Mouse (Mus musculus): ENCODE results near the gene Slc6a19. TPM values are rescaled to one million over a fixed set of nuclear protein-coding genes. Genes with fewer than 3 reads are reported as not detected.

The Slc6a19 gene
- polyA plus RNA-seq, 1 experiment = 0.23 TPM

DNA sequence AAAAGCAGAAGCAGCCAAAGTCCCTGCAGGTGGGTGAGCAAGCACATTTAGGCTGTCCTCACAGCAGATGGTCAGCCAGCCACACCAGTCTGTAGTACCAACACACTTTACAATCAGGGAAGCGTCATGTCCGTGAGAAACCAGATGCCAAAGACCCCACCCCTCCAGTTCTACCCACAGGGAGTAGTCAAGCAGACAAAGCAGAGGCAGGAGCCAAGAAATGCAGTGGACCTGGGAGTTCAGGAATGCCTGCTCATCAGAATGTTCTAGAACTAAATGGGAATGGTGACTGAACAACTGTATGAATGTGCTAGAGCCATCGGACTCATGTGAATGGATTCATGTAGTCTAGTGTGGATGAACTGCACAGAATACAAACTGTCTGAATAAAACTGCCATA, 17.1 kb downstream of the Slc6a19 start:
- H3K27ac ChIP-seq (ENCODE audit: control insufficient read depth, insufficient read depth, low read depth, low read length) = no peak overlapping the region
- no peak for TF ChIP-seq POLR2A (IDR thresholded peaks at IDR 0.05; ENCODE audit: control insufficient read depth, low read depth, low read length)
- TF ChIP-seq CTCF (IDR thresholded peaks at IDR 0.05; ENCODE audit: control insufficient read depth, insufficient read depth, insufficient replicate concordance, low read depth, low read length) = no peak
- no peak overlapping the region for H3K4me3 ChIP-seq (ENCODE audit: control insufficient read depth, low read depth, low read length)
- H3K27me3 ChIP-seq (ENCODE audit: control insufficient read depth, insufficient read depth, low read length) = no peaks in the 10 kb centered on the region
- no peaks in the 10 kb centered on the region for H3K4me1 ChIP-seq (ENCODE audit: control insufficient read depth, insufficient read depth, low read length)
- H3K36me3 ChIP-seq (ENCODE audit: control insufficient read depth, insufficient read depth, low read length) = no peaks in the 10 kb centered on the region

DNA sequence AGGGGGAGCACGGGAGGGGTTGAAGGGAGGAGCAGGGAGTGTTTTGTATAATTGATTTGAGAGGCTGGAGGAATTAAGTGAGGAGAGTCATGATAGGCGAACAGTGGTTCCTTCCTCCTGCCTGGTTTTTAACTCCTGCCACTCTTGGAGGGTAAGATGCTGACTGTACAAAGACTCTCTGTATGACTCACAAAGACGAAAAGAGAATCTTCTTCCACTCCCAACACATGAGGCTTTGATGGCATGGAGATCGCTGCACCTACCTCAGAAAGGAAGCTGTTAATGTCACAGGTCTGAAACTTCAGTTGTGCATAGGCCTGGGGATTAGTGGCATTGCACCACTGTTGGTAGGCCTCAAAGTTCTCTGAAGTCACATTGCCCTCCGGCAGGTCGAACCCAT, 19.2 kb downstream of the Slc6a19 start:
- TF ChIP-seq CTCF (IDR thresholded peaks at IDR 0.05; ENCODE audit: control insufficient read depth, insufficient read depth, insufficient replicate concordance, low read depth, low read length) (no peak), POLR2A (IDR thresholded peaks at IDR 0.05; ENCODE audit: control insufficient read depth, low read depth, low read length) (no peak)
- no peaks in the 10 kb centered on the region for H3K4me1 ChIP-seq (ENCODE audit: control insufficient read depth, insufficient read depth, low read length)
- H3K27ac ChIP-seq (ENCODE audit: control insufficient read depth, insufficient read depth, low read depth, low read length) = no peak overlapping the region
- no peak overlapping the region for H3K4me3 ChIP-seq (ENCODE audit: control insufficient read depth, low read depth, low read length)
- no peaks in the 10 kb centered on the region for H3K36me3 ChIP-seq (ENCODE audit: control insufficient read depth, insufficient read depth, low read length)
- H3K27me3 ChIP-seq (ENCODE audit: control insufficient read depth, insufficient read depth, low read length) = no peaks in the 10 kb centered on the region

DNA sequence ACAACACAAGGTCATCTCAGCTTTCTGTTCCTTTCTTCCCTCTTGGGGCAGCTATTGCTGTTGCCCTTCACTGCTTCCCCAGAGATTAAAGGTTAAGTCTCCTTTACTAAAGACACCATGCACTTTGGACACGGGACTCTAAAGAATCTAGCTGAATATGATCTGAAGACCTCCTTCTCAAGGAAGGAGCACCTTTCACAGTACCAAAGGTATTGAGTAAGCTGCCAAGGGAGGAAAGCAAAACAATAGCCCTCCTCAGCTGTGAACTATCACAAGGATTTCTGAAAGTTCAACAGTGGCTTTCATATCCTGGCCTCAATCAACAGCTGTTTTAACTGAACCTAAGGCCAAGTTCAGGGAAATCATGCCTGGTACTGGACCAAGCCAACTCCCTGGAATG, 20.3 kb downstream of the Slc6a19 start:
- H3K27me3 ChIP-seq (ENCODE audit: control insufficient read depth, insufficient read depth, low read length) = no peaks in the 10 kb centered on the region
- no peak for TF ChIP-seq POLR2A (IDR thresholded peaks at IDR 0.05; ENCODE audit: control insufficient read depth, low read depth, low read length)
- no peak for TF ChIP-seq CTCF (IDR thresholded peaks at IDR 0.05; ENCODE audit: control insufficient read depth, insufficient read depth, insufficient replicate concordance, low read depth, low read length)
- H3K36me3 ChIP-seq (ENCODE audit: control insufficient read depth, insufficient read depth, low read length) = no peaks in the 10 kb centered on the region

DNA sequence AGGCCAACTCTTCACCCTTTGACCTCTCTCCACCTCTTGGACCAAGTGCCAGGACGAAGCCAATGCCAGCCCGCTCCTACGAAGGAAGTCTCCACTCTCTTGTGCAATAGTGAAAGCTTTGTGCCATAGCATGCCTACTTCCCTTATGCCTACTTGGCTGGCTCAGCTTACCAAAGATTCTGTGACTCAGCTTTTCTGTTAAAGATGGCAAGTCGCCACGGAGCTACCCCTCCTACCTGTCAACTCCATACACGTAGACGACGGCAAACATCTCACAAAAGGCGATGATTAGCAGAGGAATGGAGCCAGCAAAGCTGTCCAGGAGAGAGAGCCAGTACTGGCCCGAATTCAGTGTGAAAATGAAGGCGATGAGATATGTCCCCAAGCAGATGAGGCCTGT, 21.0 kb downstream of the Slc6a19 start:
- Histone ChIP-seq H3K4me3 (ENCODE audit: control insufficient read depth, low read depth, low read length) (no peak overlapping the region), H3K27ac (ENCODE audit: control insufficient read depth, insufficient read depth, low read depth, low read length) (no peak overlapping the region), H3K4me1 (ENCODE audit: control insufficient read depth, insufficient read depth, low read length) (no peaks in the 10 kb centered on the region), H3K27me3 (ENCODE audit: control insufficient read depth, insufficient read depth, low read length) (no peaks in the 10 kb centered on the region), H3K36me3 (ENCODE audit: control insufficient read depth, insufficient read depth, low read length) (no peaks in the 10 kb centered on the region)
- no peak for TF ChIP-seq POLR2A (IDR thresholded peaks at IDR 0.05; ENCODE audit: control insufficient read depth, low read depth, low read length)
- no peak for TF ChIP-seq CTCF (IDR thresholded peaks at IDR 0.05; ENCODE audit: control insufficient read depth, insufficient read depth, insufficient replicate concordance, low read depth, low read length)

More for the DNA sequence above, 20.3 kb downstream of the Slc6a19 start:
- Histone ChIP-seq H3K4me1 (ENCODE audit: control insufficient read depth, insufficient read depth, low read length) (no peaks in the 10 kb centered on the region), H3K4me3 (ENCODE audit: control insufficient read depth, low read depth, low read length) (no peak overlapping the region), H3K27ac (ENCODE audit: control insufficient read depth, insufficient read depth, low read depth, low read length) (no peak overlapping the region)

DNA sequence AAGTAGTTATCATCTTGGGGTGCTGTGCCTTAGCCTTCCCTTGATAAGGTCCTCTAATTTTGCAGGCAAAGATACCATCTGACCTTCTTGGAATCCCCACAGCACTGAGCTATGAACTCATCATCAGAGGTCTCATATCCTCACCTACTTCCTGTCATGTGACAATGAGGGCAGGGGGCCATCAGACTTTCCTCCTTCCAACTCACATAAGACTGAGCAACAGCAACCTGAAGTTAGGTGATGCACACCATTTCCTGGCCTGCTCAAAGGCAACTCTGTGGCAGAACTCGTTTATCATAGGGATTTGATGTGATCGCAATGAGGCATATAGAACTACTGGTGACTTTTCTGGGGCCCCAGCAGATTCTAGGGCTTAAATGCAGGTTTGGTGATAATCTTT, 22.4 kb downstream of the Slc6a19 start:
- H3K27ac ChIP-seq (ENCODE audit: control insufficient read depth, insufficient read depth, low read depth, low read length) = no peak overlapping the region
- H3K4me1 ChIP-seq (ENCODE audit: control insufficient read depth, insufficient read depth, low read length) = no peaks in the 10 kb centered on the region
- TF ChIP-seq POLR2A (IDR thresholded peaks at IDR 0.05; ENCODE audit: control insufficient read depth, low read depth, low read length) (no peak), CTCF (IDR thresholded peaks at IDR 0.05; ENCODE audit: control insufficient read depth, insufficient read depth, insufficient replicate concordance, low read depth, low read length) (no peak)
- no peaks in the 10 kb centered on the region for H3K36me3 ChIP-seq (ENCODE audit: control insufficient read depth, insufficient read depth, low read length)
- no peak overlapping the region for H3K4me3 ChIP-seq (ENCODE audit: control insufficient read depth, low read depth, low read length)
- H3K27me3 ChIP-seq (ENCODE audit: control insufficient read depth, insufficient read depth, low read length) = no peaks in the 10 kb centered on the region

DNA sequence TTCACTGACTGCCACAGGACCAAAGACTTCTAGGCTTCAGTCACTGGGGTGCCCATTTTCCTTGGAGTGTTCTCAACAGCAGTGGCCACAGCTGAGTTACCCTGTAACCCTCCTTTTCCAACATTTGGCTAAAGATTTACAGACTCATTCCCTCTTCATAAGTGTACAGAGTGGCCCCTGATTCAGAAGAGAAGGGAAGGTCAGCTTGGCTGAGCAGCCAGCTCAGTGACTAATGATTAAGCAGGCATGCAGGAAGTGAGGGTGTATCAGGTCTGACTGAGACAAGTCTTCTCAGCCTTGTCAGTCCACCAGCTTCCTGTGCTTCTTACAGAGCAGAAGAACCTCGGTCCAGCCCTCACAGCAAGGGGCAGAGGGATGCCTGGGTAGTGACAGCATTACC, 24.3 kb downstream of the Slc6a19 start:
- Histone ChIP-seq H3K27ac (ENCODE audit: control insufficient read depth, insufficient read depth, low read depth, low read length) (no peak overlapping the region), H3K36me3 (ENCODE audit: control insufficient read depth, insufficient read depth, low read length) (no peaks in the 10 kb centered on the region), H3K27me3 (ENCODE audit: control insufficient read depth, insufficient read depth, low read length) (no peaks in the 10 kb centered on the region), H3K4me1 (ENCODE audit: control insufficient read depth, insufficient read depth, low read length) (no peaks in the 10 kb centered on the region), H3K4me3 (ENCODE audit: control insufficient read depth, low read depth, low read length) (no peak overlapping the region)
- TF ChIP-seq CTCF (IDR thresholded peaks at IDR 0.05; ENCODE audit: control insufficient read depth, insufficient read depth, insufficient replicate concordance, low read depth, low read length) = no peak
- no peak for TF ChIP-seq POLR2A (IDR thresholded peaks at IDR 0.05; ENCODE audit: control insufficient read depth, low read depth, low read length)

DNA sequence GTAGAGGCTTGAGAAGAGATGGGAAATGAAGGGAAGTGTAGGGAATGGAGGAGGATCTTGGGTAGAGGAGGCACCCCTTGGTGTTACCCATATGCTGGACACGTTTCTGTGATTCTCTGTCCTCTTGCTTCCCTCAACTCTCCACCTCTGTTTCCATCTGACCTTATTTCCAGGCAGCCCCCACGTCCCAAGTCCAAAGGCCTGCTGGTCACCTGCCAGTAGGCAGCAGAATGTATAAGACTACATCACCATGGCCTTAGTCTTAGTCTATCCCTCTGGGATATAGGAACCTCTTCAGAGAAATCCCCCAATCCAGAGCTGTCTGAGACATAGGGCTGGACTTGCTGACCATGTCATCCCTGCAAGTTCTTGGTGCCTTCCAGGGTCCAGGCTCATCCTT, 25.4 kb downstream of the Slc6a19 start:
- Histone ChIP-seq H3K4me3 (ENCODE audit: control insufficient read depth, low read depth, low read length) (no peak overlapping the region), H3K27me3 (ENCODE audit: control insufficient read depth, insufficient read depth, low read length) (no peaks in the 10 kb centered on the region), H3K27ac (ENCODE audit: control insufficient read depth, insufficient read depth, low read depth, low read length) (no peak overlapping the region), H3K4me1 (ENCODE audit: control insufficient read depth, insufficient read depth, low read length) (no peaks in the 10 kb centered on the region), H3K36me3 (ENCODE audit: control insufficient read depth, insufficient read depth, low read length) (no peaks in the 10 kb centered on the region)
- no peak for TF ChIP-seq CTCF (IDR thresholded peaks at IDR 0.05; ENCODE audit: control insufficient read depth, insufficient read depth, insufficient replicate concordance, low read depth, low read length)
- TF ChIP-seq POLR2A (IDR thresholded peaks at IDR 0.05; ENCODE audit: control insufficient read depth, low read depth, low read length) = no peak

DNA sequence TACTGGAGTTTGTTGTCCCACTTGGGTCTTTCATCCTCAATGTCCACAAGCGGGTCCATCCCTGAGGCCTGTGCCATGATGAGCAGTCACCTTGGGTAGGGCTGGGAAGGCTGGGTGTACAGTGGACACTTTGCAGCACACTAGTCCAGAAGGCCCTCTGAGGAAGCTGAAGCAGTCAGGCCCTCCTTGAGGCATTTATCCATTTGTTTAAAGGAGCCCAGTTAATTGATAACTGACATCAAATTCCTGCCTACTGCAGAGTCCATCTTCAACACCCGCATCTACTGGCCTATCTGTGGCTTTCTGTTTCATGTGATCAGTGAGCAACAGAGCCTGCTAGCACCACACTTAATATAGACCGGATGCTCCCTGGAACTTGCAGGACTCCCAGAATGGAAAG, 26.8 kb downstream of the Slc6a19 start, which contains the start of gene Slc6a18:
TSS of gene Slc6a18 (minus strand) at position 171 of the 400 bp plus-strand sequence.
- TF ChIP-seq CTCF (IDR thresholded peaks at IDR 0.05; ENCODE audit: control insufficient read depth, insufficient read depth, insufficient replicate concordance, low read depth, low read length) = no peak
- no peak within 1 kb of the TSS for H3K4me3 ChIP-seq (ENCODE audit: control insufficient read depth, low read depth, low read length)
- no peaks in the 10 kb centered on the region for H3K27me3 ChIP-seq (ENCODE audit: control insufficient read depth, insufficient read depth, low read length)
- no peaks in the 10 kb centered on the region for H3K4me1 ChIP-seq (ENCODE audit: control insufficient read depth, insufficient read depth, low read length)
- H3K27ac ChIP-seq (ENCODE audit: control insufficient read depth, insufficient read depth, low read depth, low read length) = no peak within 1 kb of the TSS
- H3K36me3 ChIP-seq (ENCODE audit: control insufficient read depth, insufficient read depth, low read length) = no peaks in the 10 kb centered on the region

Data from testis, adult 2 months (tissue).